Mouse (Mus musculus) spleen, postnatal 14 days (tissue): Measurements from ENCODE around the gene Kat14.
A peak's percentile ranks its signal among the peaks of the same experiment; 100 is the strongest.

Experiments used
- DNase-seq, 2 experiments: peaks; one replicate each; pipeline ENCODE4 v3.0.0; 2021 to 2022; ENCODE audit warnings: low spot score in 2 of 2

Gene Kat14

DNA sequence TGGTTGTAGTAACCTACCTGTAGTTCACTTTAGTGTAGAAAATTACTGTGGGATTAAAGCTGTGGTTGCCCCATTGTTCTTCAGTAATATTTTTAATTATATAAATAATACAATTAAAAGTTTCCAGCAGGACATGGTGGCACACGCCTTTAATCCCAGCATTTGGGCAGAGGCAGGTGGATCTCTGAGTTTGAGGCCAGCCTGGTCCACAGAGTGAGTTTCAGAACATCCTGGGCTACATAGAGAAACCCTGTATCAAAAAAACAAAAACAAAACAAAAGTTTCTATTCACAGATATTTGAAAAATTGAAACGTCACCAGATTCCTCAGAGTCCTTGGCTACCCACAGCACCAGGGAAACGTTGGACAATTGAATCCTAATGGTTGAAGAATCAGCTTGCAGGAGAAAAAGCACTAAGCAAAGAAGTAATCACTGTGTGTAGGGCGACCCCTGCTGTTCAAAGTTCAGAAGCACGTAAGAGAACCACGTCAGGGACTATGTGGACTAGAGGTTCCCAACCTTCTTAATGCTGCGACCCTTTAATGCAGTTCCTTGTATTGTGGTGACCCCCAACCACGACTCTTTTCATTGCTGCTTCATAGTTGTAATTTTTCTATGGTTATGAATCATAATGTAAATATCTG is 83.7 kb downstream of the Kat14 start:
- peak; percentile 28 to 58 for DNase-seq
